Mouse (Mus musculus): ENCODE results near the gene Lrrn4cl.
"Not testable (repeated sequence)": the region's sequence is repeated elsewhere in the genome, so short reads cannot be mapped to it uniquely, and the experiment has no call there.

Gene Lrrn4cl

DNA sequence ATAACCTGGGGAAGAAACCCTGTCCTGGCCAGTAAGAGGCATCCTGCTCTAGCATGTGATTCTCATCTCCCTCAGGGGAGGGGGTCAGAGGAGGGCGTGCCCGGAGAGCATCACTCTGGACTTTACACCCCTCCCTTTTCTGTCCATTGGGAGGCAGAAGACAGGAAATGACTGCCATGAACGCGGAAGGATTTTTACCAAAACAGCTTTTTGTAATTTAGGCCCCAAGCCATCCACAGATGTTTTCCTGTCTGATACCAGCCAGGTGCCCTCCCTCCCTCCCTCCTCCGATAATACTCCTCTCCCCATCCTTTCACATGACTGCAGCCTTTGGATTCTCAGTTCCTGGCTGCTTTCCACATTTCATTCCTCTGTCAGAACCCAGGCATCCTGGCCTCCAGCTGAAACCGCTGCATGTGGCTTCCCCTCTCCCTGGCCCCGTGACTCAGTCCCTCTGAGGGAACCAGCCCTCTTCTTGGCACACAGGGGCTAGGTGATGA lies at the start of gene Lrrn4cl:
Gene Lrrn4cl, plus strand, starts transcription at position 367 of the 500 bp plus-strand sequence.
- peak; percentile 61 for DNase-seq

DNA sequence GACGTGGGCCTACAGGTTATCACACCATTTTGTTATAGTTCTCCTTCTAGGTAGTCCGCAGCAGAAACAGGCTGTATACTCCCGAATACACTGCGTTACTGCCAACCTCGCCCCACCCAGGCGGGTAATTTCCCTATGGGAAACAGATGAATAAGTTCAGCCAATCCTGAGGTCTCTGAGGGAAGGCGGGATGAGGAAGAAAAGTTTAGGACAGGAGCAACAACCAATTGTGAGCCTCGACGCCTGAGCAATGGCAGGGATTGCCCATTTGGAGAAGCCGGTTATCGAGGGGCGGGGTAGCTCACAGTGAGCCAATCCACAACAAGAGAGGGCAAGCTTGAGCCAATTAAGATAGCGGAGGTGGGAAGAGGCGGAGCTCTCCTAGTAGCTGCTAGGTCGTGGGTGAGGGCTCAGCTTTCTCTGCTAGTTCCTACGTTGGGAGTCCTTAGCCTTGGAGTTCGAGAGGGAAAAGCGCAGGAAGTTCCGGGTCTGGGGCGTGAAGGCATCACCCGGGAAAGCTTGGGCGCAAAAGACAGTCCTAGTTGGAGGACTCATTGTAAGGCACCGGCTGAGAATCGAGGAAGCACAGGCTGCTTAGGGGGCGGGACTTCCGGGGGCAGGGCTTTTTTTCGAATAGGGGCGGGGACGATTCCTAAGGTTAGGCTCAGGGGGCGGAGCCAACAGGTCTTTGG lies 48.3 kb upstream of the Lrrn4cl start, which contains the start of gene Zbtb3:
Gene Zbtb3, plus strand, starts transcription at position 426 of the 692 bp plus-strand sequence.
- DNase-seq: peak; percentile 97

DNA sequence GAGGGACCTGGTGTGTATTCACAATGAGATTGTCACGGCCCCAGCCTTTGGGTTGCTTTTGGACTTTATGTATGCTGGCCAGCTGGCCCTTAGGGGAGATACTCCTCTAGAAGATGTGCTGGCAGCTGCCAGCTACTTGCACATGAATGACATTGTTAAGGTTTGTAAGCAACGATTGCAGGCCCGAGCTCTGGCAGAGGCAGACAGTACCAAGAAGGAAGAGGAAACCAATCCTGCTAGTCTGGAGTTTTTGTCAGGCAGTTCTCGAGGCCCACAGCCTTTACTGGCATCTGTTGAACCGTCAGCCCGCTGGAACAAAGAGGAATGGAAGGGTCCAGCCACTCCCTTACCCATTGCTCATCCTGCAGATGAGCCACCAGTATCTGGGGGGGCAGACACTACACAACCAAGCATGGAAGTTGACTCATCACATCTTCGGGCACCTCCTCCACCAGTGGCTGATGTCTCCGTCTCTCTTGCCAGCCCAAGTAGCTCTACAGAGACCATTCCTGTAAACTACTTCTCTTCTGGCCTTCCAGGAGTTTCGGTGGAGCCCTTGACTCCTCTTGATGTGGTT lies 47.3 kb upstream of the Lrrn4cl start:
- DNase-seq: no peak

DNA sequence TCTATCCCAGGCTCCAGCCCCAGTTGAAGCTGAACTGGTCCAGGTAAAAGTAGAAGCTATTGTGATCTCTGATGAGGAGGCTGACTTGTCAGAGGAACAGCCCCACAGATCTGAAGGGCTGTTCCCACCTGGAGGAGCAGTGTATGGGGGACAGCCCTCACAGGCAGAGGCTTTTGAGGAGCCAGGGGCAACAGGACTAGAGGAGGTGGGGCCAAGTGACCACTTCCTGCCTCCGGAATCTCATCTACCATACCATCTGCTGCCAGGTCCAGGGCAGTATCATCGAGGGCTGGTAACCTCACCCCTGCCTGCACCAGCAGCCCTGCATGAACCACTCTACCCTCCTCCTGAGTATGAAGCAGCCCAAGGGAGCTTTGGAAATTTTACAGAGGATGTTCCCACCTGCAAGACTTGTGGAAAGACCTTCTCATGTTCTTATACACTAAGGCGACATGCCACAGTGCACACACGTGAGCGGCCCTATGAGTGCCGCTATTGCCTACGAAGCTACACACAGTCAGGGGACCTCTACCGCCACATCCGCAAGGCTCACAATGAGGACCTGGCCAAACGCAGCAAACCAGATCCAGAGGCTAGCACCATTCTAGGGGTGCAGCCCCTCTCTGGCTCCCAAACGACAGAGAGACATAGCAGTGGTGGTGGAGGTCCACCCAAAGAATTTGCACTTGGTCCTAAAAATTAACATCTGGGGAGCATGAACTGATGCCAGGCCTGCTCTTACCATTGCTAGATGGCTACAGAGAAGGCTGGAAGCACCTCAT lies 46.5 kb upstream of the Lrrn4cl start:
- no peak for DNase-seq

DNA sequence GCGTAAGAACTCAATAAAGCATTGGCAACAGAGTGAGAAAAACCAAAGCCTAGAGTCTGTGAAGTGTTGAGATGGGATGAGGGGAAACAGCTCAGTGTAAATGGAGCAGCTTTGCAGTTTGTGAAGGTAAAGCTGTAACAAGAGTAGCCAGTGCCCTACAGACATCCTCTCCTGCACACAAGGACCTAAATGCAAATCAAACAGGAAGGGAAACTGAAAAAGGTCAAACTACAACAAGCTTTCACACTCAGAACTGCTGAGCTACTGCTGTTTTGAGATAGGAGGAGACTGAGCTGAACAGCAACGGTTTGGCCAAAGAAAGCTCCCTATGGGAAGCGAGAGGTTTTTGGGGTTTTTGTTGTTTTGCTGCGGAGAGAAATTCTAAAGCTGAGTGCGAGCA lies 43.8 kb upstream of the Lrrn4cl start:
- DNase-seq: no peak

DNA sequence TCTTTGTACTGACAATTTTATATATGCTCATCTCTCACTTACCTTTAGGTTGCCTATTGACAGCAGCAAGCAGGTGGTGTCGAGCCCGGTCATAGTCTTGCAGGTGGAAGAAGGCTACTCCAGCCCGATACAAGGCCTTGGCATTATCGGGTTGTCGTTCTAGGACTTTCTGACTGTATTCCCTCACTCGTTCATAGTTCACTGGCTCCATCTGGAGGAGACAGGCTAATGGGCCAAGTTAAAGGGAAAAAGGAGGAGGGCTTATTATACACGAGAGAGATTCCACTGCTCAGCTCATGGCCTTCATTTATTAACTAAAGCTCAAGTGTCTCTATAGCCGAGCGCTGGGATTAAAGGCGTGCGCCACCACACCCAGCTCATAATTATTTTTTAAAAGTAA lies 34.8 kb upstream of the Lrrn4cl start:
- no peak for DNase-seq

DNA sequence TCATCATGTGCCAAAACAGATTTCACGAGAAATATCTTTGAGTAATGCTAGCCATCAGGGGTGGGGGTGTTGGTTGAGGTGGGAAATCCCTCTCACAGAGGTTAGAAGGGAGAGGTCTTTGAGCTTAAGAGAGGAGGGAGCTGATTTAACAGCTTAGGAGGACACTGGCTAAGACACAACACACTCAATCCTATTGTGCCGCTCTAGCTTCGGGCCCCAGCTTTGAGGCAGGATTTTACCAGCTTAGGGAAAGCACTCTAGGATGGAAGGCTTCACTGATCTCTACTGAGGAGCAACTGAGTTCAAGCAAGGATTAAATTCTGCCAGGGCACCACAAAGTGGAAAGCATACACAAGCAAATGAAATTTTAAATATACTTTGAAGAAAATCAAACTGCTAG lies 33.6 kb upstream of the Lrrn4cl start:
- DNase-seq: no peak

DNA sequence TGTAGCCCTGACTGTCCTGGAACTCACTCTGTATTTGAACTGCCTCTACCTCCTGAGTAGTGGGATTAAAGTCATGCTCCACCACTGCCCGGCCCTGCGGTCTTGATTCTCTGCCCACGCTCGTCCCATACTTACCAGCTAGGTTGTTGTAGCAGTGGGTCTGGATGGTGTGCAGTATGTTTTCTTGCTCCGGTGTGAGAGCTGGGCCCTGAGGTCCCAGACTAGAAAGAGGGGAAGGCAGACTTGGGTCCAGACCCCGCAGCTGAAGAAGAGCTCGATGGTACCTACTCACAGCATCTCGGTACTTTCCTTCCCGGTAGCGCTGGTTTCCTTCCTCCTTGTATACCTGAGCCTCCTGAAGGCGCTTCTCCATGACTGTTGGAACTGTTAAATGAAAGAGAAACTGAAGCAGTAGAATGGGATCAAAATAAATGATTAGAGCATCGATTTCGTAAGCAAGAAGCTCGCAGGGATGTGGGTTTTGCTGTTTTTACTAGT lies 32.2 kb upstream of the Lrrn4cl start:
- DNase-seq: no peak

DNA sequence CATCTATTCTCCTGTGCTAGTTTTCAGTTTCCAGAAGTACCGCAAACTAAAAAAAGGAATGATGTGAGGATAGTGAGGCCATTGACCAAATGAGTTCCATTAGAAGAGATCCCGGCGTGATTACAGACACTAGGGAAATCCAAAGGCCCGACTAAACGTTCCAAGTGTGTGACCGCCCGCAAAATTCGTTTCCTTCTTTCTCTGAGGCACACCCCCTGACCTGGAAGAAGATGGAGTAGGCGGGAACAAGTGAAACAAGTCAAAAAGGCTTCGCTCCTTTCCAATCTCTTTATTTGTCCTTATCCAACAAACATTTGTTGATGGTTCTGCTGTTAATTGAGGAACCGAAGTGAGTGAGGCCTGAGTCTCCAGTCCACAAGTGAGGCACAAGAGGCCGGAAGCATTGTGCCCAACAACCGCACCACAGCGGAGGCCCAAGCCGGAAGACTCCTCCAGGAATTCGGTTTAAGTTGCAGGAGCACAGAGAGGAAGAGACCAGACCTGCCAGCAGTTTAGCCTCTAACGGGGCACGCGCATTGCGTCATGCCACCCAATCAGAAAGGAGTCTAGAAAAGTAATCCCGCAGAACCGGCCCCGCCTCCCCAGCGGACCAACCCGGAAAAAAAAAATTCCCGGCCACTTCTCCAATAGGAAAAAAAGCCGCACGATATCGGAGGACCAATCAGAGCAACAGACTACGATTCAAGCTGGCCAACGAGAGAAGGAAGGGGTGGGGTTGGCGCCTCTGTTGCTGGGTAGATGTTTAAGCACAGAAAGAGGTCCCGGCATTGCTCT lies 31.6 kb upstream of the Lrrn4cl start, which contains the start of gene Ttc9c:
Gene Ttc9c, minus strand, starts transcription at position 533 of the 795 bp plus-strand sequence.
- DNase-seq: peak; percentile 99

DNA sequence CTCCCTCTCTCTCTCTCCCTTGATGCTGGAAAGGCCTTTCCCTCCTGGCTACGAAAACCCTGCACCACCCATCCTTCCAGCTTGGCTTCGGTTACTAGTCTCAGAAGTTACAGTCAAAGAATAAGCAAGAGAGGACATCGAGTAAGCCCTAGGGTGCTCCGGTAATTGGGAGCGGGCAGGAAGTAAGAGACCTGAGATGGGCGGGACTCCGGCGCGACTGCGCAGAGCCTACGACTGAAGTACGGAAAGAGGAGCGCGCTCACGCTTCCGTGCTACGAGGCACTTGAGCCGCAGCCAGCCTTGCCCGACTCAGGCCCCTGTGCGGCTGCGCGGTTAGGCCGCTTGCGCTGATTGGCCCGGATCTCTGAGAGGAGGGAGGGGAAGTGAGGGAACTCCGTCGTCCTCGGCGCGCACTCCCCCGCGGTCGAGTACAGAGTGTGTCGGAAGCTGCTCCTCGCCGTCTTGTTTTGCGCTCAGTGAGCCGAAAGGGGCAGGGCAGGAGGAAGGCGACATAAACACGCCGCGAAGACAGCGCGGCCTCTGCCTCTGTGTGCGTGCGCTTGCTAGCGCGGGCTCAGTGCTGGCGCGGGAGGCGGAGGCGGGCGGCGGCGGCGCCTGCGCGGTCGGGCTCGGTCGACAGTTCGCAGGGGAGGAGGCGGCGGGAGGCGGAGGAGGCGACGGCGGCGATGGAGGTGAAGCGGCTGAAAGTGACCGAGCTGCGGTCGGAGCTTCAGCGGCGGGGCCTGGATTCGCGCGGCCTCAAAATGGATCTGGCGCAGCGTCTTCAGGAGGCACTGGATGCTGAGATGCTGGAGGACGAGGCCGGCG lies 30.8 kb upstream of the Lrrn4cl start, which contains the start of gene Hnrnpul2:
Gene Hnrnpul2, plus strand, starts transcription at position 415 of the 828 bp plus-strand sequence.
- DNase-seq: peak; percentile 99

DNA sequence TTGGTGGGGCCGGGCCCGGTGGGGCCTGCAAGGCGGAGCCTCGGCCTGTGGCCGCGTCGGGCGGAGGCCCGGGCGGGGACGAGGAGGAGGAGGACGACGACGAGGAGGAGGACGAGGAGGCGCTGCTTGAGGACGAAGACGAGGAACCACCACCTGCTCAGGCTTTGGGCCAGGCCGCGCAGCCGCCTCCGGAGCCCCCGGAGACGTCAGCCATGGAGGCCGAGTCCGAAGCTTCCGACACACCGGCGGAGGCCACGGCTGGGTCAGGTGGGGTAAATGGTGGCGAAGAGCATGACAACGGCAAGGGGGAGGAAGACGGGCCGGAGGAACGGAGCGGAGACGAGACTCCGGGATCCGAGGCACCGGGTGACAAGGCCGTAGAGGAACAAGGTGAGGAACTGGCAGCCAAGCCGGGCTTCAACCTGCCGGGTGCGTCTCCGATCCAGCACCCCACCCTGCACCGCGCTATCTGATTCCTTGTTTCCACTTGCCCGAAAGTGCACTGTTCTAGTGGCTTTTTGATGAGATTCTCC lies 30.1 kb upstream of the Lrrn4cl start:
- no peak for DNase-seq

DNA sequence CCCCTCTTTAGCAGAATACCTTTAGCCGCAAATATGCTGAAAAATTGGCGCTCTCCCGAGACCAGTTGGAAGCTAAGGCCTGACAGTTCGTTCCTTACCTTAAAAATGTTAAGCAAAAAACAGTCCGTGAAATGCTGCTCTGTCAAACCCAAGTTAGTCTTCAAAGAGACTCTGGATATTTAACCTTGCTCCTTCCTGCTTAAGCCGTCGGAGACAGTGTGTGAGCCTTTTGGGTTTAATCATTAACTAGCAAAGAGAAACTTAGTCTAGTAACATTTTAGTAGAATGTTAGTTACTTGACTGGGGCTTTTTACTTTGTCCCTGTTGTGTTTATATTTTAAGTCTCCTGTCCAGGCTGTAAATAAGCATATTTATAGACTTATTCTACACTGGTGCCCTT lies 29.4 kb upstream of the Lrrn4cl start:
- no peak for DNase-seq

DNA sequence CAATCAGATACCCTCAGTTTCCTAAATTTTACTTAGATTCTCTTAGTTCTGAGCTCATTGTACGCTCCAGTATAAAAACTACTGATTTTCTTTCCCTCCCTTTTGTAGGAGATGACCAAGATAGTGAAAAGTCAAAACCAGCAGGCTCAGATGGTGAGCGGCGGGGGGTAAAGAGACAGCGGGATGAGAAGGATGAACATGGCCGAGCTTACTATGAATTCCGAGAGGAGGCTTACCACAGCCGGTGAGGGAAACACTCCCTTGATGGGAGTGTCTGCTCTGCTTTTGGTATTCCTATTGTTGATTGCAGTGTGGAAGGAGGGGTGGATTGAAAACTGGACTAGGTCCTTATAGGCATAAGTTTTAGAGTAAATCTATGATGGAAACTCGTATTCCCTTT lies 27.9 kb upstream of the Lrrn4cl start:
- DNase-seq: no peak

DNA sequence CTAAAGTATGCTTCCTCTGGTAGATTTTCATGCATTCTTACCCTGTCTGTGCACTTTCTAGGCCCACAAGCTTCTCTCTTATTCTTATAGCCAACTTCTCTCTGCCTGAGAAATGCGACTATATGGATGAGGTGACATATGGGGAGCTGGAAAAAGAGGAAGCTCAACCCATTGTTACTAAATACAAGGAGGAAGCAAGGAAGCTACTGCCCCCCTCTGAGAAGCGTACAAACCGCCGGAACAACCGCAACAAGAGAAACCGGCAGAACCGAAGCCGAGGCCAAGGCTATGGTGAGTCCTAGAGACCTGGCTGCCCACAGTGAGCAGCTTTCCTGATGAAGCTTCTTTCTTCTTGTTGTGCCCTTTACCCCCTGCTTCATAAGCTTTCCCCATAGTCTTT lies 20.9 kb upstream of the Lrrn4cl start, which contains the start of gene AC129217.1:
Gene AC129217.1, plus strand, starts transcription at position 114 of the 400 bp plus-strand sequence.
- DNase-seq: no peak

DNA sequence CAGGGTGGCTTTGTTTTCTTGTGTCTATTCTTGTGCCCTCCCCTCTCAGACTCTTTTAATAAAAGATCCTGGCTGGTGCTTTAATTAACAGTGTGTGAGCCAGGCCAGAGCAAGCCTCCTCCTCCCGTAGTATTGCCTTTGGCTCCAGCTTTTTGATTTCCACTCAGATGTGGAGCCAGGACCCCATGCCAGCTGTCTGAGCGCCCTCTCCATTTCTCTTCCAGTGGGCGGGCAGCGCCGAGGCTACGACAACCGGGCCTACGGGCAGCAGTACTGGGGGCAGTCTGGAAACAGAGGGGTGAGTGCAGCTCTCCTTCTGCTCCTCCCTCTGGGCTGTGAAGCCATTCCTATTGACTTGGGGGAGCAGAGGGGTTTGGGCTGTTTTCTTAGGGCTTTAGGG lies 19.9 kb upstream of the Lrrn4cl start:
- no peak for DNase-seq

DNA sequence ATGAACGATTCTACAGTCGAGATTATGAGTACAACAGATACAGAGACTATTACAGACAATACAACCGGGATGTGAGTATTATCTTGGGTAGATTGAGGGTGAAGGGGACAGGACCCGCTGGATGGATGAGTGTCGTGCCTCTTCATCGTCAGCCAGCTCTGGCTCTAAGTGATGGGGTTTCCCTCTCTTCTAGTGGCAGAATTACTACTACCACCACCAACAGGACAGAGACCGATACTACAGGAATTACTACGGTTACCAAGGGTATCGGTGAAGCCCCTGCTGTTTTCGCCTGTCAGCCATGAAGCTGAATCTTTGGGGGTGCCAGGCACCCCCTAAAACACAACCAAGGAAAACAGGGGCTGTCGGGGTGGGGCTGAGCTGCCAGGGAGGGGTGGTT lies 19.3 kb upstream of the Lrrn4cl start:
- DNase-seq: no peak

DNA sequence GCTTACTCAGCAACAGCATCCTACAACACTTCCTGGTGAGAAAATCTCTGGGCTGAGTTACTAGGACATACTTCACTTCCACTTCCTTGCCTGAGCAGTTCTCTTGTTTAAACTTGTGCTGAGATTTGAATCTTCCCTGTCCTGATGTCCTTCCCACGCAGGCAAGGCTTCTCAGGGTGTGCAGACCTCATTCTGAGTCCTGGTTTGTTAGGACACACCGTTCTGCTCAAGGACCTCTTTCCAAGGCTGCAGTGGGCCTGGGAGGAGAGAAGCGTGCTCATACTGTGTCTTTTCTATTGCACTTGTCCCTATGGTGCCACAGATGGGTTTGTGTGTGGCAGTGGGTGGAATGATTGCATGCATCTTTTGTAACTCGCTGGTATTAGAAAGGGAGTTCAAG lies 17.6 kb upstream of the Lrrn4cl start:
- DNase-seq: no peak

DNA sequence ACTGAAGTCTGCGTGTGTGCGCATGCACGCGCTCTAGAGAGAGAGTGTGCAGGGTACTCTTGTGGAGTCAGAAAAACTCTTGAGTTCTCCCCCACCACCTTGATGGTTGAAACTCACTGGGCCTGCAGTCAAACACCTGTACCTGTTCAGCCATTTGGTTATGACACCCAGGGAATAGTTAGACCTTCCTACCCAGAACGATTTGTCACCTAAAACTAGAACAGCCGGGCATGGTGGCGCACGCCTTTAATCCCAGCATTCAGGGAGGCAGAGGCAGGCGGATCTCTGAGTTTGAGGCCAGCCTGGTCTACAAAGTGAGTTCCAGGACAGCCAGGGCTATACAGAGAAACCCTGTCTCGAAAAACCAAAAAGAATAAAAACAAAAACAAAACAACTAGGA lies 14.2 kb upstream of the Lrrn4cl start:
- DNase-seq: not testable (repeated sequence)

DNA sequence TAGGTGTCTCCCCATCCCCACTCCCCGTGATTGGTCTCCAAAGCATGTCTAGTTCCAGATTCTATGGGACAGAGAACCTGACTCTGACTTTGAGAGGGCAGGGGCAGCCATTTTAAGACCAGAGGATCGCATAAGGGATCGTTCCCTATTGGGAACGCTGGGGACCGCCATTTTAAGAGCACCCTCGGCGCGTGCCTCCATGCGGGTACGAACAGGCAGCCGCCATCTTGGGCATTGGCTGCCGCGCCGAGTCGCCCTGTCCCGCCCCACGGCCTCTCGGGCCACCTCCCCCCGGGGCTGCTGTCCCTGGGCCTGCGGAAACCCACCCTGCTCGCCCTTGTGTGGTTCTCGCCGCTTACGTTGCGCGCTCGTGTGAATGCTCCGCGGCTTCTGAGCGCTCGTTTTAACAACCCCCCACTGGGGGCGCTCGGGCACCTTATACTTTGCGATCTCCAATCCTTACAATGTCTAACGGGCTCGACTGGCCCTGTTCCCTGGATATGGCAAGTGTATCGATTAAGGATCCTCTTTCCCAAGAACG lies 13.2 kb upstream of the Lrrn4cl start, which contains the start of gene Bscl2:
Gene Bscl2, plus strand, starts transcription at position 217 of the 541 bp plus-strand sequence.
- DNase-seq: peak; percentile 92

DNA sequence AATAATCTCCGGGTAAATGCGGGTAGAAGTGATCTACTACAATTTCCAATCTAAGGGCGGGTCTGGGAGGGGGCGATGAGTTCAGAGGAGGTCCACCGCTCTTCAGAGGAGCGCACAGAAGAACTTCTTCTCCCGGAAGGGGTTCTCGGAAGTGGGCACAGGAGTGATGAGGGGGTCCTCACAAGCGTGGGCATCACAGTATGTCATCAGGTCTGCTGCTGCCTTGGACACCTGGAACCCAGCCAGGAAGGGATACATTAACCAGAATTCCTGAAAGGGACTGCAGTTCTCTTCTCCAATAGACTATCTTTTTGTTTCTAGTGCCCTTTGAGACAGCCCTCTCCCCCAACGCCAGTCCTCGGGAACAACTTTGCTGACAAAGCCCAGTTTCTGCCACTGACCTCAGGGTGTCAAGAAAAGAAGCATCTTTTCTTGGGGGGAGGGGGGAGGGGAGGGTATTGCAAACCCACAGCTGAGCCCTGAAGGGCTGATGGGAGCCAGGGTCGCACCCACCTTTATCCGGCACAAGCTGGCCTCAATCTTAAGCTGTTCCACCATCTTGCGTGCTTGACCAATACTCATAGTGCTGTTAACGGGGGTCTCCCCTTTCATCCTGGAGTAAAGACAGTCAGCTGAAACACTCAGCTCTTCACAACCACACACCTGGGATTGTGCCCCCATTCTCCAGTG lies 12.4 kb upstream of the Lrrn4cl start:
- peak; percentile 39 for DNase-seq

Data from embryo, embryonic 11 days (tissue).